Mouse (Mus musculus): ENCODE data around the gene Itgav. TPM values are rescaled to one million over a fixed set of nuclear protein-coding genes. Genes with fewer than 3 reads are reported as not detected.
A peak's percentile ranks its signal among the peaks of the same experiment; 100 is the strongest.
"Not testable (repeated sequence)": the region's sequence is repeated elsewhere in the genome, so short reads cannot be mapped to it uniquely, and the experiment has no call there.

Gene Itgav
- polyA plus RNA-seq, 1 experiment from 2014 or later, result 15.0 TPM

GRCm38 (mm10) chr2:83700667-83701066, 23.5 kb upstream of the Itgav start:
- H3K4me2 ChIP-seq (ENCODE audit: low read depth, low read length), result no peak overlapping the region
- no peaks in the 10 kb centered on the region for H3K9me3 ChIP-seq (replicated peaks; ENCODE audit: control insufficient read depth, low read length)
- no peak overlapping the region for H3K9ac ChIP-seq (ENCODE audit: low read depth, low read length)
- no peaks in the 10 kb centered on the region for H3K4me1 ChIP-seq (ENCODE audit: control insufficient read depth, low read depth, low read length)
- H3K27me3 ChIP-seq (ENCODE audit: control insufficient read depth, insufficient read depth, low read depth, low read length), result no peaks in the 10 kb centered on the region
- H3K36me3 ChIP-seq (ENCODE audit: control insufficient read depth, insufficient read depth), result no peaks in the 10 kb centered on the region
- no peak for ATAC-seq (ENCODE audit: low read depth)
- WGBS (ENCODE audit: insufficient replicate concordance), result 55% methylated on average over 4 of the region's 4 CpGs
- no peak overlapping the region for H3K4me3 ChIP-seq (ENCODE audit: low read depth, low read length)
- H3K27ac ChIP-seq (ENCODE audit: low read length), result no peak overlapping the region

GRCm38 (mm10) chr2:83702411-83702810, 21.8 kb upstream of the Itgav start:
- H3K4me2 ChIP-seq (ENCODE audit: low read depth, low read length), result no peak overlapping the region
- no peak overlapping the region for H3K27ac ChIP-seq (ENCODE audit: low read length)
- WGBS (ENCODE audit: insufficient replicate concordance), result 81% methylated on average over 7 of the region's 7 CpGs
- no peaks in the 10 kb centered on the region for H3K4me1 ChIP-seq (ENCODE audit: control insufficient read depth, low read depth, low read length)
- H3K9me3 ChIP-seq (replicated peaks; ENCODE audit: control insufficient read depth, low read length), result no peaks in the 10 kb centered on the region
- no peak for ATAC-seq (ENCODE audit: low read depth)
- H3K9ac ChIP-seq (ENCODE audit: low read depth, low read length), result no peak overlapping the region
- H3K4me3 ChIP-seq (ENCODE audit: low read depth, low read length), result no peak overlapping the region
- H3K27me3 ChIP-seq (ENCODE audit: control insufficient read depth, insufficient read depth, low read depth, low read length), result no peaks in the 10 kb centered on the region
- no peaks in the 10 kb centered on the region for H3K36me3 ChIP-seq (ENCODE audit: control insufficient read depth, insufficient read depth)

- no peak overlapping the region for H3K4me3 ChIP-seq (ENCODE audit: low read depth, low read length)
Measured at GRCm38 (mm10) chr2:83705580-83706158, 18.5 kb upstream of the Itgav start.

GRCm38 (mm10) chr2:83709896-83710524, 14.2 kb upstream of the Itgav start:
- Histone ChIP-seq H3K4me3 (ENCODE audit: low read depth, low read length) (no peak overlapping the region), H3K4me1 (ENCODE audit: control insufficient read depth, low read depth, low read length) (no peaks in the 10 kb centered on the region), H3K9me3 (replicated peaks; ENCODE audit: control insufficient read depth, low read length) (no peaks in the 10 kb centered on the region), H3K27me3 (ENCODE audit: control insufficient read depth, insufficient read depth, low read depth, low read length) (no peaks in the 10 kb centered on the region), H3K4me2 (ENCODE audit: low read depth, low read length) (peak overlapping the region; percentile 18; the same call in 1 of the 2 replicates), H3K36me3 (ENCODE audit: control insufficient read depth, insufficient read depth) (no peaks in the 10 kb centered on the region), H3K27ac (ENCODE audit: low read length) (peak overlapping the region; percentile 33), H3K9ac (ENCODE audit: low read depth, low read length) (no peak overlapping the region)
- peak; percentile 75 for ATAC-seq (ENCODE audit: low read depth)
- 44% methylated on average over 11 of the region's 11 CpGs for WGBS (ENCODE audit: insufficient replicate concordance)

More at GRCm38 (mm10) chr2:83705580-83706158, 18.5 kb upstream of the Itgav start:
- Histone ChIP-seq H3K27me3 (ENCODE audit: control insufficient read depth, insufficient read depth, low read depth, low read length) (no peaks in the 10 kb centered on the region), H3K9me3 (replicated peaks; ENCODE audit: control insufficient read depth, low read length) (no peaks in the 10 kb centered on the region), H3K9ac (ENCODE audit: low read depth, low read length) (no peak overlapping the region), H3K36me3 (ENCODE audit: control insufficient read depth, insufficient read depth) (no peaks in the 10 kb centered on the region), H3K4me2 (ENCODE audit: low read depth, low read length) (no peak overlapping the region), H3K4me1 (ENCODE audit: control insufficient read depth, low read depth, low read length) (no peaks in the 10 kb centered on the region), H3K27ac (ENCODE audit: low read length) (no peak overlapping the region)
- peak; percentile 20; the same call in 1 of the 2 replicates for ATAC-seq (ENCODE audit: low read depth)
- 23% methylated on average over 9 of the region's 9 CpGs for WGBS (ENCODE audit: insufficient replicate concordance)

GRCm38 (mm10) chr2:83713281-83713680, 10.9 kb upstream of the Itgav start:
- 55% methylated on average over 7 of the region's 7 CpGs for whole genome bisulfite sequencing (ENCODE audit: insufficient replicate concordance)

GRCm38 (mm10) chr2:83713946-83714345, 10.3 kb upstream of the Itgav start:
- no peak overlapping the region for H3K4me3 ChIP-seq (ENCODE audit: low read depth, low read length)
- 79% methylated on average over 5 of the region's 5 CpGs for WGBS (ENCODE audit: insufficient replicate concordance)
- H3K27me3 ChIP-seq (ENCODE audit: control insufficient read depth, insufficient read depth, low read depth, low read length), result no peaks in the 10 kb centered on the region
- H3K9ac ChIP-seq (ENCODE audit: low read depth, low read length), result no peak overlapping the region
- H3K4me2 ChIP-seq (ENCODE audit: low read depth, low read length), result no peak overlapping the region
- H3K9me3 ChIP-seq (replicated peaks; ENCODE audit: control insufficient read depth, low read length), result no peaks in the 10 kb centered on the region
- H3K27ac ChIP-seq (ENCODE audit: low read length), result no peak overlapping the region
- H3K4me1 ChIP-seq (ENCODE audit: control insufficient read depth, low read depth, low read length), result no peaks in the 10 kb centered on the region
- H3K36me3 ChIP-seq (ENCODE audit: control insufficient read depth, insufficient read depth), result no peaks in the 10 kb centered on the region
- no peak for ATAC-seq (ENCODE audit: low read depth)

More at GRCm38 (mm10) chr2:83713281-83713680, 10.9 kb upstream of the Itgav start:
- H3K9me3 ChIP-seq (replicated peaks; ENCODE audit: control insufficient read depth, low read length); H3K36me3 ChIP-seq (ENCODE audit: control insufficient read depth, insufficient read depth); H3K27ac ChIP-seq (ENCODE audit: low read length); H3K4me1 ChIP-seq (ENCODE audit: control insufficient read depth, low read depth, low read length); H3K9ac ChIP-seq (ENCODE audit: low read depth, low read length); H3K27me3 ChIP-seq (ENCODE audit: control insufficient read depth, insufficient read depth, low read depth, low read length); ATAC-seq (ENCODE audit: low read depth); H3K4me3 ChIP-seq (ENCODE audit: low read depth, low read length); H3K4me2 ChIP-seq (ENCODE audit: low read depth, low read length): not testable (repeated sequence)

- ATAC-seq (ENCODE audit: low read depth), result 0 out of 2 replicates have a peak, but pooled peaks have one; percentile 43
- no peak overlapping the region for H3K27ac ChIP-seq (ENCODE audit: low read length)
- H3K9ac ChIP-seq (ENCODE audit: low read depth, low read length), result no peak overlapping the region
- 27% methylated on average over 6 of the region's 6 CpGs for WGBS (ENCODE audit: insufficient replicate concordance)
- no peaks in the 10 kb centered on the region for H3K36me3 ChIP-seq (ENCODE audit: control insufficient read depth, insufficient read depth)
- H3K27me3 ChIP-seq (ENCODE audit: control insufficient read depth, insufficient read depth, low read depth, low read length), result no peaks in the 10 kb centered on the region
- H3K9me3 ChIP-seq (replicated peaks; ENCODE audit: control insufficient read depth, low read length), result no peaks in the 10 kb centered on the region
- no peaks in the 10 kb centered on the region for H3K4me1 ChIP-seq (ENCODE audit: control insufficient read depth, low read depth, low read length)
- no peak overlapping the region for H3K4me3 ChIP-seq (ENCODE audit: low read depth, low read length)
- H3K4me2 ChIP-seq (ENCODE audit: low read depth, low read length), result no peak overlapping the region
Measured at GRCm38 (mm10) chr2:83714783-83715182, 9.4 kb upstream of the Itgav start.

- no peaks in the 10 kb centered on the region; the same call in 1 of the 2 replicates for H3K4me1 ChIP-seq (ENCODE audit: control insufficient read depth, low read depth, low read length)
- H3K4me2 ChIP-seq (ENCODE audit: low read depth, low read length), result no peak overlapping the region
- H3K36me3 ChIP-seq (ENCODE audit: control insufficient read depth, insufficient read depth), result no peaks in the 10 kb centered on the region
- H3K4me3 ChIP-seq (ENCODE audit: low read depth, low read length), result no peak overlapping the region
- 70% methylated on average over 4 of the region's 4 CpGs for WGBS (ENCODE audit: insufficient replicate concordance)
- no peak overlapping the region for H3K27ac ChIP-seq (ENCODE audit: low read length)
- no peaks in the 10 kb centered on the region for H3K27me3 ChIP-seq (ENCODE audit: control insufficient read depth, insufficient read depth, low read depth, low read length)
- no peak for ATAC-seq (ENCODE audit: low read depth)
- no peaks in the 10 kb centered on the region for H3K9me3 ChIP-seq (replicated peaks; ENCODE audit: control insufficient read depth, low read length)
- no peak overlapping the region for H3K9ac ChIP-seq (ENCODE audit: low read depth, low read length)
Measured at GRCm38 (mm10) chr2:83718341-83718740, 5.9 kb upstream of the Itgav start.

- Histone ChIP-seq H3K9me3 (replicated peaks; ENCODE audit: control insufficient read depth, low read length) (no peaks in the 10 kb centered on the region), H3K4me1 (ENCODE audit: control insufficient read depth, low read depth, low read length) (no peaks in the 10 kb centered on the region; the same call in 1 of the 2 replicates)
- 61% methylated on average over 3 of the region's 3 CpGs for WGBS (ENCODE audit: insufficient replicate concordance)
Measured at GRCm38 (mm10) chr2:83721635-83722034, 2.6 kb upstream of the Itgav start.

More at GRCm38 (mm10) chr2:83721635-83722034, 2.6 kb upstream of the Itgav start:
- no peak overlapping the region for H3K4me2 ChIP-seq (ENCODE audit: low read depth, low read length)
- H3K36me3 ChIP-seq (ENCODE audit: control insufficient read depth, insufficient read depth), result no peaks in the 10 kb centered on the region
- peaks cover 15% of the 10 kb centered on the region for H3K27me3 ChIP-seq (ENCODE audit: control insufficient read depth, insufficient read depth, low read depth, low read length)
- H3K9ac ChIP-seq (ENCODE audit: low read depth, low read length), result no peak overlapping the region
- H3K27ac ChIP-seq (ENCODE audit: low read length), result no peak overlapping the region
- no peak for ATAC-seq (ENCODE audit: low read depth)
- H3K4me3 ChIP-seq (ENCODE audit: low read depth, low read length), result no peak overlapping the region
